Mouse (Mus musculus) liver, adult 2 months (tissue): Measurements from ENCODE around the gene Sumo2. TPM values are rescaled to one million over a fixed set of nuclear protein-coding genes. Genes with fewer than 3 reads are reported as not detected.
"Not testable (repeated sequence)": the region's sequence is repeated elsewhere in the genome, so short reads cannot be mapped to it uniquely, and the experiment has no call there.

Source experiments
- DNase-seq: peaks from one replicate; pipeline ENCODE4 v3.0.0-alpha.2; 2011; ENCODE audit warnings: low read depth, low spot score; ENCODE audit errors: extremely low read depth
- H3K27ac ChIP-seq: fragments of 200-500 bp; replicated peaks from 2 replicates; pipeline ENCODE4 v1.5.1; 2012; ENCODE audit warnings: low read depth, mild to moderate bottlenecking, control low read depth, inconsistent platforms, low read length; ENCODE audit not compliant: insufficient read depth
- H3K27me3 ChIP-seq: fragments of 200-500 bp; 2 replicates; pipeline ENCODE4 v1.6.1; 2012; ENCODE audit warnings: mild to moderate bottlenecking, moderate library complexity, low read length, inconsistent platforms; ENCODE audit not compliant: control insufficient read depth, insufficient read depth
- H3K36me3 ChIP-seq: fragments of 200-500 bp; 2 replicates; pipeline ENCODE4 v1.6.1; 2012; ENCODE audit warnings: low read length, inconsistent platforms; ENCODE audit not compliant: control insufficient read depth, insufficient read depth
- H3K4me1 ChIP-seq: fragments of 200-500 bp; 2 replicates; pipeline ENCODE4 v1.6.1; 2011; ENCODE audit warnings: low read length; ENCODE audit not compliant: control insufficient read depth, insufficient read depth
- H3K4me3 ChIP-seq: fragments of 200-500 bp; 2 replicates; pipeline ENCODE4 v1.5.1; 2011; ENCODE audit warnings: low read depth, mild to moderate bottlenecking, control low read depth, low read length, moderate library complexity; ENCODE audit not compliant: insufficient read depth
- H3K79me2 ChIP-seq: fragments of 200-500 bp; 2 replicates; pipeline ENCODE4 v1.6.1; 2012; ENCODE audit warnings: inconsistent platforms, mild to moderate bottlenecking, low read length, moderate library complexity; ENCODE audit not compliant: control insufficient read depth, insufficient read depth
- H3K9ac ChIP-seq: fragments of 200-500 bp; 2 replicates; pipeline ENCODE4 v1.6.1; 2012; ENCODE audit warnings: low read depth, mild to moderate bottlenecking, control low read depth, inconsistent platforms, low read length
- CTCF ChIP-seq: fragments of 200-500 bp; IDR thresholded peaks from 2 replicates; pipeline ENCODE4 v1.5.1; 2011; ENCODE audit warnings: low read depth, low read length, control low read depth
- POLR2A ChIP-seq: fragments of 200-500 bp; IDR thresholded peaks from 2 replicates; pipeline ENCODE4 v1.6.1; 2011; ENCODE audit warnings: low read length, control low read depth; ENCODE audit not compliant: insufficient read depth; ENCODE audit errors: extremely low read depth
- WGBS: fragments of 180-500 bp; shearing (Covaris S2); methylation state at CpG from one replicate; pipeline ENCODE4 v1.1.7; 2018; 5-methylcytosine and 5-hydroxymethylcytosine counted together
- polyA plus RNA-seq: library from polyadenylated mRNA; depleted of rRNA; stranded (reverse); fragments of >200 nt; gene quantifications from 2 replicates; pipeline ENCODE4 v1.2.3, GENCODE M21; 2012
- total RNA-seq: library from RNA; depleted of rRNA; stranded (reverse); fragments of >200 nt; gene quantifications from 2 replicates; pipeline ENCODE4 v1.2.3, GENCODE M21; 2014

Sumo2 gene
- total and polyA plus RNA-seq, 2 experiments = 24.0 to 106 TPM

GRCm38 (mm10) chr11:115483726-115484125 is 52.4 kb downstream of the Sumo2 start:
- H3K9ac ChIP-seq = no peak overlapping the region
- TF ChIP-seq POLR2A (no peak), CTCF (peak; percentile 82)
- no peak overlapping the region for H3K4me3 ChIP-seq
- H3K4me1 ChIP-seq = no peaks in the 10 kb centered on the region
- WGBS = 18% methylated on average over 6 of the region's 6 CpGs
- H3K27ac ChIP-seq = no peak overlapping the region
- H3K79me2 ChIP-seq = no peaks in the 10 kb centered on the region; the same call in 1 of the 2 replicates
- H3K36me3 ChIP-seq = no peaks in the 10 kb centered on the region
- no peaks in the 10 kb centered on the region for H3K27me3 ChIP-seq
- peak; percentile 49 for DNase-seq

DNA sequence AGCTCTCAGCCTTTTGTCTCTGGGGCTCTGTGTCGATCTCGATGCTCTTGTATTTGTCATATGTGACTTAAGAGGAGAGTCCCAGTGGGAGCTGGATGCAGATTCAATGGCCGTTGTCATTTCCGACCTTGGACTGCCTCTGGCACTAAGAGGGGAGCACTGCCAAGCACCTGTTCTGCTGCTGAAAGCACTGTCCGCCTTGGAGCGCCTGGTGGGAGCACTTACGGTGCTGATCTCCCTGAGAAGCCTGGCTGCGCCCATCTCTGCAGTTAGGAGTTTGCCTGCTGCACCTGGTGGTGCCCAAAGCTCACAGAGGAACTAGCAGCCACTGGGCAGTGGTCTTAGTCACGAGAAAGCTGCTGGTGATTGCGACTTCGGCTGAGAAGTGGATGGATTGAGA is 52.8 kb downstream of the Sumo2 start:
- WGBS = 81% methylated on average over 11 of the region's 11 CpGs
- Histone ChIP-seq H3K9ac (no peak overlapping the region), H3K27ac (no peak overlapping the region), H3K27me3 (no peaks in the 10 kb centered on the region), H3K79me2 (no peaks in the 10 kb centered on the region; the same call in 1 of the 2 replicates), H3K4me1 (no peaks in the 10 kb centered on the region), H3K4me3 (no peak overlapping the region), H3K36me3 (no peaks in the 10 kb centered on the region)
- TF ChIP-seq POLR2A (no peak), CTCF (no peak)
- DNase-seq = no peak

DNA sequence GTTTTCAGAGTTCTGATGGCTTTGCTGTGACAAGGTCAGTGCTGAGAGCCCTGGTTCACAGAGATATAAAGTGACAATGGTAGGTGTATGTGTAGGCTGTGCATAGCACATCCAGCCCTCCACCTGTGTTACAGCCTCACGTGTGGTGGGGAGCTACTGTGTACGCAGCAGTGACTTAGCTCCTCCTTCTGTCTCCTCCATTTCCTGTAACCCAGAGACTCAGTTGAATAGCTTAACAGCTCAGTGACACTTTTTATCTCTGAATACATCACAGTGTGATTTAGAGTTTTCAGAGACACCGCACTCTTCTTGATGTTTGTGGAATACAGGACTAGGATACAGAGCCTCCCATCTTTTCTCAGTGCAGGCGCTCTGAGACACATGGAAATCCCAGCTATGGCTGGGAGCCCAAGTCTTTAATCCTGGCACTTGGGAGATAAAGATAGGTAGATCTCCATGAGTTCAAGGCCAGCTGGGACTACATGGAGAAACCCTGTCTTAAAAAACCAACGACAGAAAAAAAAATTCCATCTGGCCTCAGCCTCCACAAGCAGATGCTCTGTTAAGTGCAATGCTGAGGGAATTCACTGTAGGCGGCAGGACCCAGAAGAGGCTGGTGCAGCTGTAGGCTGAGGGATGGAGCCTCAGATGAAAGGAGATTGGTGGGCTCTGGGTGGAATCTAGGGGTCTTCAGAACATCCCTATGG is 54.4 kb downstream of the Sumo2 start:
- no peaks in the 10 kb centered on the region for H3K4me1 ChIP-seq
- peaks cover 4% of the 10 kb centered on the region; the same call in 1 of the 2 replicates for H3K79me2 ChIP-seq
- H3K4me3 ChIP-seq = no peak overlapping the region
- H3K27me3 ChIP-seq = no peaks in the 10 kb centered on the region
- H3K36me3 ChIP-seq = no peaks in the 10 kb centered on the region
- DNase-seq = no peak
- H3K27ac ChIP-seq = no peak overlapping the region
- no peak overlapping the region for H3K9ac ChIP-seq
- 86% methylated on average over 6 of the region's 6 CpGs for WGBS
- TF ChIP-seq POLR2A (no peak), CTCF (no peak)

DNA sequence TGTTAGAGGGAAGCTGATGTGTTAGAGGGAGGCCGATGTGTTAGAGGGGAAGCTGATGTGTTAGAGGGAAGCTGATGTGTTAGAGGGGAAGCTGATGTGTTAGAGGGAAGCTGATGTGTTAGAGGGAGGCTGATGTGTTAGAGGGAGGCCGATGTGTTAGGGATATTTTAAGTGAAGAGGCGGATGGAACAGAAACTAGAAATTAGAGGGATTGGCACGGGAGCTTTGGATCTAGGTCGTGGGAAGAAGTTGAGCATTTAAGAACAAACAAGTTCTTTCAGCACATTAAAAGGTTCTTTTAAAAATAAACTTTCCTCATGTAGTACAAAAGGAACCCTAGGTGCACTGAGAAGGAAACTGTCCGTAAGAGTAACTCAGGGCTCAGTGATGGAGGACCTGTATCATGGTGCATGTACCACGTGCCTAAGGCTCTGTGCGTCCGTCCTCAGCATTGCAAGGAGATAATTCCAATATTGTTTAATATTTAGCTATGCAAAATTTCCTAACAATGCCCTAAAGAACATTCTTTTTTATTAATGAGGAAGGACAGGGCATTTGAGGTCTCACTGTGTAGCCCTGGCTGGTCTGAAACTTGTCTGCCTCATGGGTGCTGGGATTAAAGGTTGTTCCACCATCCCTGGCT is 57.7 kb downstream of the Sumo2 start:
- no peak overlapping the region for H3K9ac ChIP-seq
- no peak overlapping the region for H3K27ac ChIP-seq
- no peak overlapping the region for H3K4me3 ChIP-seq
- H3K4me1 ChIP-seq = peaks cover 9% of the 10 kb centered on the region
- DNase-seq = no peak
- H3K79me2 ChIP-seq = peaks cover 11% of the 10 kb centered on the region; the same call in 1 of the 2 replicates
- H3K27me3 ChIP-seq = no peaks in the 10 kb centered on the region
- TF ChIP-seq CTCF (no peak), POLR2A (no peak)
- WGBS = 75% methylated on average over 9 of the region's 9 CpGs
- no peaks in the 10 kb centered on the region for H3K36me3 ChIP-seq

DNA sequence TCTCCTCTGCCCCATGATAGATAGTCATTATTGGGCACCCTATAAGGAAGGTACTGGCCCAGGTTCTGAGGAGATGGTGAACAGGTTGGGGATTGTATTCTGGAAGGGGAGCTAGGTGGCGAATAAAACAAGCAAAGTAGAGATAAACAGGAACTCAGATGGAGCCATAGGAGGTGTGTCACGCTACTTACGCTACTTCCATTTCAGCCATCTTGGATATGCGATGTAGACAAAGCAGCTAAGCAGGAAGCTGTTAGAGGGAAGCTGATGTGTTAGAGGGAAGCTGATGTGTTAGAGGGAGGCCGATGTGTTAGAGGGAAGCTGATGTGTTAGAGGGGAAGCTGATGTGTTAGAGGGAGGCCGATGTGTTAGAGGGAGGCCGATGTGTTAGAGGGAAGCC is 58.7 kb downstream of the Sumo2 start:
- Histone ChIP-seq H3K4me3 (0 out of 2 replicates have a peak overlapping the region, but pooled peaks have one; percentile 3), H3K79me2 (peaks cover 11% of the 10 kb centered on the region; the same call in 1 of the 2 replicates), H3K4me1 (peaks cover 11% of the 10 kb centered on the region)
- not testable (repeated sequence) for H3K27me3 ChIP-seq, H3K36me3 ChIP-seq, H3K27ac ChIP-seq, H3K9ac ChIP-seq
- WGBS = 78% methylated on average over 7 of the region's 7 CpGs
- peak; percentile 37 for DNase-seq

DNA sequence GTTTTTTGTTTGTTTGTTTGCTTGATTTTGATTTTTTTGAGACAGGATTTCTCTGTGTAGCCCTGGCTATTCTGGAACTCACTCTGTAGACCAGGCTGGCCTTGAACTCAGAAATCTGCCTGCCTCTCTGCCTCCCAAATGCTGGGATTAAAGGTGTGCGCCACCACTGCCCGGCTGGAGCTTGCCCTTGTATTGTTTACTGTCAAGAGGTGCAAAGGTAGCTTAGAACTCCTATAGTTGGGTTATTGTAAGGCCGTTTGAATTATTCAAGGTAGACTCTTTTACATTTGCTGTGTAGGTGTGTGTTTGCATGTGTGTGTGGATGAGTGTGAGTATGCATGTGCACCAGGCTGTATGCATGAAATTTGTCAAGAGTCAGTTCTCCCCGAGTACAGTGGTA is 59.4 kb downstream of the Sumo2 start:
- H3K9ac ChIP-seq, H3K27ac ChIP-seq, H3K36me3 ChIP-seq, DNase-seq, H3K27me3 ChIP-seq: not testable (repeated sequence)
- WGBS = 28% methylated on average over 4 of the region's 4 CpGs
- H3K79me2 ChIP-seq = peaks cover 11% of the 10 kb centered on the region; the same call in 1 of the 2 replicates
- peaks cover 16% of the 10 kb centered on the region for H3K4me1 ChIP-seq
- peak overlapping the region; percentile 15; the same call in 1 of the 2 replicates for H3K4me3 ChIP-seq
